Mouse (Mus musculus) CH12.LX (cell line): Measurements from ENCODE around the gene Ugdh. TPM values are rescaled to one million over a fixed set of nuclear protein-coding genes. Genes with fewer than 3 reads are reported as not detected.

ENCODE experiments used
- DNase-seq: peaks from one replicate; pipeline ENCODE4 v3.0.0-alpha.2; 2013; ENCODE audit errors: extremely low read depth
- H3K27ac ChIP-seq: 2 replicates; pipeline ENCODE4 v1.5.1; 2012; ENCODE audit warnings: low read depth, mild to moderate bottlenecking, control low read depth, moderate library complexity; ENCODE audit not compliant: insufficient read depth
- H3K27me3 ChIP-seq: replicated peaks from 2 replicates; pipeline ENCODE3; 2012; ENCODE audit warnings: inconsistent platforms
- H3K36me3 ChIP-seq, 2 experiments: replicated peaks in 1 of 2; 2 replicates each; pipeline versions ENCODE3 to v1.6.1; 2012; ENCODE audit warnings: inconsistent platforms in 1 of 2, low read length in 1 of 2, mild to moderate bottlenecking in 1 of 2, mixed read lengths in 1 of 2, moderate library complexity in 1 of 2; ENCODE audit not compliant: control insufficient read depth in 1 of 2, insufficient read depth in 1 of 2
- H3K4me1 ChIP-seq, 2 experiments: 2 replicates each; pipeline ENCODE4 v1.6.1; 2012; ENCODE audit warnings: inconsistent platforms in 1 of 2, moderate library complexity in 1 of 2; ENCODE audit not compliant: insufficient read depth in 2 of 2, control insufficient read depth in 1 of 2
- H3K4me2 ChIP-seq: 2 replicates; pipeline ENCODE4 v1.6.1; 2012; ENCODE audit warnings: low read depth, mild to moderate bottlenecking, control low read depth; ENCODE audit not compliant: poor library complexity, insufficient read depth, severe bottlenecking
- H3K4me3 ChIP-seq, 3 experiments: fragments of 150-350 bp in 1 of 3; sonication (generic) in 1 of 3; replicated peaks in 1 of 3; 2 replicates each; pipeline versions ENCODE3 to v1.5.1; 2011 to 2012; ENCODE audit warnings: low read depth in 2 of 3, low read length in 2 of 3, mild to moderate bottlenecking in 2 of 3, moderate library complexity in 2 of 3, control low read depth in 1 of 3, improper control_type of control experiment in 1 of 3, inconsistent platforms in 1 of 3, mixed read lengths in 1 of 3; ENCODE audit not compliant: poor library complexity in 1 of 3
- H3K79me2 ChIP-seq: replicated peaks from 2 replicates; pipeline ENCODE4 v1.6.1; 2012; ENCODE audit warnings: mild to moderate bottlenecking, moderate library complexity; ENCODE audit not compliant: control insufficient read depth, poor library complexity, insufficient read depth, severe bottlenecking; ENCODE audit errors: extremely low read depth
- H3K9ac ChIP-seq: 2 replicates; pipeline ENCODE4 v1.6.1; 2012; ENCODE audit warnings: low read depth, mild to moderate bottlenecking, control low read depth, moderate library complexity; ENCODE audit not compliant: insufficient read depth
- H3K9me3 ChIP-seq: replicated peaks from 2 replicates; pipeline ENCODE3; 2012; ENCODE audit warnings: low read length, inconsistent platforms, mixed read lengths
- CTCF ChIP-seq, 2 experiments: IDR thresholded peaks in 1 of 2; conservative IDR thresholded peaks in 1 of 2; 2 replicates each; pipeline ENCODE4 v1.5.1; 2011 to 2012; ENCODE audit warnings: low read depth in 2 of 2, low read length in 2 of 2, improper control_type of control experiment in 1 of 2, inconsistent platforms in 1 of 2, mild to moderate bottlenecking in 1 of 2, moderate library complexity in 1 of 2
- E2F4 ChIP-seq: IDR thresholded peaks from 2 replicates; pipeline ENCODE4 v1.6.1; 2011; ENCODE audit warnings: low read depth, low read length, improper control_type of control experiment; ENCODE audit not compliant: insufficient replicate concordance
- ELF1 ChIP-seq: IDR thresholded peaks from 2 replicates; pipeline ENCODE4 v1.6.1; 2014; ENCODE audit warnings: low read depth, mild to moderate bottlenecking, inconsistent platforms, low read length, improper control_type of control experiment
- EP300 ChIP-seq: IDR thresholded peaks from 2 replicates; pipeline ENCODE4 v1.6.1; 2011; ENCODE audit warnings: low read length, improper control_type of control experiment
- ETS1 ChIP-seq: conservative IDR thresholded peaks from 2 replicates; pipeline ENCODE4 v1.6.1; 2012; ENCODE audit warnings: low read depth, mild to moderate bottlenecking, inconsistent platforms, low read length, improper control_type of control experiment, moderate library complexity
- IRF4 ChIP-seq: IDR thresholded peaks from 2 replicates; pipeline ENCODE4 v1.6.1; 2014; ENCODE audit warnings: low read depth, mild to moderate bottlenecking, inconsistent platforms, low read length, improper control_type of control experiment
- JUN ChIP-seq: IDR thresholded peaks from 2 replicates; pipeline ENCODE4 v1.6.1; 2011; ENCODE audit warnings: low read depth, mild to moderate bottlenecking, low read length, improper control_type of control experiment, moderate library complexity; ENCODE audit not compliant: insufficient read depth
- JUND ChIP-seq: conservative IDR thresholded peaks from 2 replicates; pipeline ENCODE4 v1.6.1; 2011; ENCODE audit warnings: low read depth, low read length, improper control_type of control experiment
- KAT2A ChIP-seq: IDR thresholded peaks from 2 replicates; pipeline ENCODE4 v1.6.1; 2012; ENCODE audit warnings: low read length, improper control_type of control experiment, inconsistent platforms; ENCODE audit not compliant: insufficient replicate concordance
- MAFK ChIP-seq: IDR thresholded peaks from 2 replicates; pipeline ENCODE4 v1.6.1; 2011; ENCODE audit warnings: low read length, improper control_type of control experiment; ENCODE audit not compliant: insufficient replicate concordance
- MAZ ChIP-seq: IDR thresholded peaks from 2 replicates; pipeline ENCODE4 v1.6.1; 2012; ENCODE audit warnings: low read depth, mild to moderate bottlenecking, inconsistent platforms, low read length, improper control_type of control experiment, moderate library complexity
- MYC ChIP-seq: IDR thresholded peaks from 2 replicates; pipeline ENCODE4 v1.6.1; 2011; ENCODE audit warnings: low read depth, mild to moderate bottlenecking, improper control_type of control experiment, low read length
- NELFE ChIP-seq: IDR thresholded peaks from 2 replicates; pipeline ENCODE4 v1.6.1; 2011; ENCODE audit warnings: low read depth, low read length, improper control_type of control experiment
- PAX5 ChIP-seq: IDR thresholded peaks from 2 replicates; pipeline ENCODE4 v1.6.1; 2012; ENCODE audit warnings: low read length, inconsistent platforms, mixed read lengths
- POLR2A ChIP-seq: IDR thresholded peaks from 2 replicates; pipeline ENCODE4 v1.6.1; 2011; ENCODE audit warnings: low read depth, mild to moderate bottlenecking, improper control_type of control experiment, low read length
- POLR2AphosphoS2 ChIP-seq: IDR thresholded peaks from 2 replicates; pipeline ENCODE4 v1.6.1; 2011; ENCODE audit warnings: low read depth, low read length, improper control_type of control experiment
- RAD21 ChIP-seq: IDR thresholded peaks from 2 replicates; pipeline ENCODE4 v1.6.1; 2011; ENCODE audit warnings: low read depth, mild to moderate bottlenecking, low read length, improper control_type of control experiment, moderate library complexity
- RCOR1 ChIP-seq: conservative IDR thresholded peaks from 2 replicates; pipeline ENCODE4 v1.6.1; 2012; ENCODE audit warnings: low read depth, mild to moderate bottlenecking, inconsistent platforms, low read length, improper control_type of control experiment
- SIN3A ChIP-seq: IDR thresholded peaks from 2 replicates; pipeline ENCODE4 v1.6.1; 2012; ENCODE audit warnings: low read length, improper control_type of control experiment, inconsistent platforms
- SMC3 ChIP-seq: IDR thresholded peaks from 2 replicates; pipeline ENCODE4 v1.6.1; 2011; ENCODE audit warnings: low read depth, low read length, improper control_type of control experiment
- TCF12 ChIP-seq: IDR thresholded peaks from 2 replicates; pipeline ENCODE4 v1.6.1; 2014; ENCODE audit warnings: low read depth, mild to moderate bottlenecking, inconsistent platforms, low read length, improper control_type of control experiment
- ZMIZ1 ChIP-seq: IDR thresholded peaks from 2 replicates; pipeline ENCODE4 v1.6.1; 2012; ENCODE audit warnings: low read depth, mild to moderate bottlenecking, inconsistent platforms, low read length, improper control_type of control experiment
- ZNF384 ChIP-seq: IDR thresholded peaks from 2 replicates; pipeline ENCODE4 v1.6.1; 2012; ENCODE audit warnings: low read depth, low read length, improper control_type of control experiment, inconsistent platforms
- dilution Hi-C: fragments of 300-500 bp; cut with MboI; formaldehyde crosslinking; loops from 2 replicates; pipeline ENCODE4 v1.14.3; 2020; ENCODE audit warnings: low sequenced_read_pairs; ENCODE audit not compliant: extremely low pct_unique_long_range_greater_than_20kb, extremely low pct_ligation_motif_present
- in situ Hi-C: fragments of 300-500 bp; cut with MboI; formaldehyde crosslinking; loops from 3 replicates; pipeline ENCODE4 v1.14.3; 2019; ENCODE audit warnings: low sequenced_read_pairs, low pct_ligation_motif_present, low pct_unique_long_range_greater_than_20kb, mixed read lengths
- polyA plus RNA-seq: library from polyadenylated mRNA; unstranded; fragments of >175 nt; gene quantifications from 2 replicates; pipeline ENCODE4 v1.2.1, GENCODE M21; 2012; ENCODE audit warnings: low read depth; ENCODE audit not compliant: insufficient read length
- total RNA-seq, 2 experiments: library from RNA; depleted of rRNA; stranded (reverse); fragments of 300-350 nt in 1 of 2; fragments of >200 nt in 1 of 2; gene quantifications; 2 replicates each; pipeline ENCODE4 v1.2.3; 2012 to 2014

Gene Ugdh
- total and polyA plus RNA-seq, 3 experiments, result 8.9 to 45.7 (median 38.0) TPM

- in situ Hi-C loops (loop anchor here (10.0 kb wide), 1 partner anchor 300 kb away; the partner anchor contains the start of gene Pds5a), dilution Hi-C loops (no loop called here)
- H3K79me2 ChIP-seq, result peaks cover 30% of the 10 kb centered on the region
- no peak overlapping the region for H3K4me3 ChIP-seq
- H3K9me3 ChIP-seq, result no peaks in the 10 kb centered on the region
- TF ChIP-seq POLR2A (no peak), ZMIZ1 (no peak), KAT2A (no peak), MAFK (no peak), ZNF384 (no peak), JUN (no peak), CTCF (conservative IDR thresholded peaks at IDR 0.05 in 1 of 2, IDR thresholded peaks at IDR 0.05 in 1 of 2; ENCODE audit: low read depth in 2 of 2, low read length in 2 of 2) (no peak), IRF4 (no peak), EP300 (no peak), RCOR1 (no peak), PAX5 (no peak), ELF1 (no peak), ETS1 (no peak), JUND (no peak), E2F4 (no peak)
- H3K27ac ChIP-seq, result no peak overlapping the region
- H3K36me3 ChIP-seq, result peaks cover 33 to 61% of the 10 kb centered on the region in 2 experiments
- no peaks in the 10 kb centered on the region for H3K27me3 ChIP-seq
- H3K4me2 ChIP-seq, result no peak overlapping the region
- no peak for DNase-seq
- no peak overlapping the region for H3K9ac ChIP-seq
- peaks cover 0 to 10% of the 10 kb centered on the region in 2 experiments; a peak in 2 of 4 replicates for H3K4me1 ChIP-seq
Observed at GRCm38 (mm10) chr5:65394425-65394824, 41.3 kb downstream of the Ugdh start.

- peaks cover 45 to 63% of the 10 kb centered on the region in 2 experiments for H3K36me3 ChIP-seq
- peak overlapping the region; percentile 70; the same call in 1 of the 2 replicates for H3K4me2 ChIP-seq
- no peaks in the 10 kb centered on the region for H3K9me3 ChIP-seq
- peaks cover 38% of the 10 kb centered on the region for H3K79me2 ChIP-seq
- TF ChIP-seq JUND (no peak), PAX5 (no peak), MAZ (no peak), TCF12 (no peak), EP300 (no peak), E2F4 (no peak), NELFE (no peak), MYC (no peak), ELF1 (no peak), SIN3A (no peak), SMC3 (no peak), RCOR1 (no peak), RAD21 (no peak), CTCF (conservative IDR thresholded peaks at IDR 0.05 in 1 of 2, IDR thresholded peaks at IDR 0.05 in 1 of 2; ENCODE audit: low read depth in 2 of 2, low read length in 2 of 2) (no peak), POLR2AphosphoS2 (no peak)
- in situ Hi-C loops (loop anchor here (10.0 kb wide), 1 partner anchor 303 kb away; the partner anchor contains the start of gene Pds5a), dilution Hi-C loops (no loop called here)
- no peak overlapping the region for H3K27ac ChIP-seq
- no peaks in the 10 kb centered on the region for H3K27me3 ChIP-seq
- DNase-seq, result peak; percentile 49
- H3K4me1 ChIP-seq, result peaks cover 0 to 27% of the 10 kb centered on the region in 2 experiments; a peak in 2 of 4 replicates
- peak overlapping the region; percentile 83 to 96 (median 94) for H3K4me3 ChIP-seq
- peak overlapping the region; percentile 57 for H3K9ac ChIP-seq
Observed at GRCm38 (mm10) chr5:65391753-65392152, 44.0 kb downstream of the Ugdh start.
